Mouse (Mus musculus) urinary bladder, postnatal 0 days (tissue): ENCODE data around the gene Pitx3. TPM values are rescaled to one million over a fixed set of nuclear protein-coding genes. Genes with fewer than 3 reads are reported as not detected.

Experiments used
- polyA plus RNA-seq: library from polyadenylated mRNA; unstranded; fragments of >200 nt; fragmentation: Nextera tagmentation; extraction: Ambion mirVana; gene quantifications from 2 replicates; pipeline ENCODE4 v1.2.1, GENCODE M21; 2015

Pitx3 gene
- polyA plus RNA-seq: 0.18 TPM in 1 of 2 replicates, not detected in the other

GRCm38 (mm10) chr19:46147511-46148371 lies at the start of gene Pitx3:
TSS of gene Pitx3 (minus strand) at chr19:46148326.

GRCm38 (mm10) chr19:46152127-46152803 lies 4.1 kb upstream of the Pitx3 start, which contains the start of gene Gbf1:
TSS of gene Gbf1 (plus strand) at chr19:46152509.

DNA sequence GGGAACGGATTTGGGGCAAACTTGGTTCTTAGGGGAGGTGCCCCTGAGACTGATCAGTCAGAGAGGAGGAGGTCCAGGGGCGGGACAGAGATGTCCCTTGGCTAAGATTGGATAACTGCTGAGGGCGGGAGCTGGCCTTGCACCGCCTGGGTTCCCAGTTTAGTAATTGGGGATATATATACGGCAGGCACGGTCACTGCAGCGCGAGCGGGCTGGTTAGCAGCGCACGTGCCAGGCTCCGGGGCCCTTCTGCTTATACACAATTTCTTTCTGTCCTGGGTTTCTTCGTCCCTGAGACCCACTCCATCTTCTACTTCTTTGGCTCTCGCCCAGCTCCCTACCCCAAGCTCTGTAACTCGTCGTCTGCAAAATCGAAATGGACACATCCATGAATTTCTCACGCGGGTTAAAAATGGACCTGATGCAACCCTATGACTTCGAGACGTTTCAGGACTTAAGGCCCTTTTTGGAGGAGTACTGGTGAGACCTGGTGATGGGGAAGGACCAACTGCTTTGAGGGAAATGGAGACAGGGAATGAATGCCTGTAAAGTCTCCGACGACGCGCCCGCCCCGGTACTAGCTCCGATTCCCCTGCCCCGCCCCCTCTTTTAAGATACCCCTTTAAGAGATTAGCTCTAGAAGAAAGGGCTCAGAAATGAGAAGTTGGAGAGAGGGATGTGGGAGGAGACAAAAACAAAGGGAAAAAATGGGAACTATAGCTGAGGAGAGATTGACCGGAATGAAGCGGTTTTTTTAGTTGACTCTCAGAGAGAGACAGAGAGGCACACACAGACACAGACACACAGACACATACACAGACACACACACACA lies 16.2 kb downstream of the Pitx3 start, which contains the start of gene Elovl3:
Gene Elovl3 (plus strand): TSS at position 204 of the 832 bp plus-strand sequence.

Other genes with a start within 250 kb of the Pitx3 start
- gene Armh3, start 149.8 kb downstream of the Pitx3 start, polyA plus RNA-seq: 8.2 and 8.4 TPM in 2 replicates
- 6.8 and 7.1 TPM in 2 replicates for gene Hps6, start 144.8 kb downstream of the Pitx3 start, polyA plus RNA-seq
- 17.3 and 17.7 TPM in 2 replicates for gene Pprc1, start 103.4 kb downstream of the Pitx3 start, polyA plus RNA-seq
- gene Ldb1, start 103.1 kb downstream of the Pitx3 start, polyA plus RNA-seq: 58.5 and 61.3 TPM in 2 replicates
- 34.3 and 39.9 TPM in 2 replicates for gene Nolc1, start 72.5 kb downstream of the Pitx3 start, polyA plus RNA-seq
- gene Elovl3, start 16.4 kb downstream of the Pitx3 start, polyA plus RNA-seq: not detected in 2 replicates
- gene Gbf1, start 4.2 kb upstream of the Pitx3 start, polyA plus RNA-seq: 37.8 and 42.8 TPM in 2 replicates
- gene Nfkb2, start 156.0 kb upstream of the Pitx3 start, polyA plus RNA-seq: 9.8 and 10.6 TPM in 2 replicates
- gene Psd, start 178.8 kb upstream of the Pitx3 start, polyA plus RNA-seq: 87.9 and 103 TPM in 2 replicates
- 18.7 and 25.6 TPM in 2 replicates for gene Fbxl15, start 179.9 kb upstream of the Pitx3 start, polyA plus RNA-seq
- gene Cuedc2, start 190.4 kb upstream of the Pitx3 start, polyA plus RNA-seq: 121 and 122 TPM in 2 replicates
- 3.6 and 3.7 TPM in 2 replicates for gene Mfsd13a, start 192.8 kb upstream of the Pitx3 start, polyA plus RNA-seq
- gene 2310034G01Rik, start 202.0 kb upstream of the Pitx3 start, polyA plus RNA-seq: 1.7 and 1.9 TPM in 2 replicates
- gene Actr1a, start 247.4 kb upstream of the Pitx3 start, polyA plus RNA-seq: 92.8 and 101 TPM in 2 replicates
- gene Sufu, start 248.6 kb upstream of the Pitx3 start, polyA plus RNA-seq: 14.5 and 15.6 TPM in 2 replicates